ENCODE assay signal across 14 mouse cellular contexts in the genomic region with DNA sequence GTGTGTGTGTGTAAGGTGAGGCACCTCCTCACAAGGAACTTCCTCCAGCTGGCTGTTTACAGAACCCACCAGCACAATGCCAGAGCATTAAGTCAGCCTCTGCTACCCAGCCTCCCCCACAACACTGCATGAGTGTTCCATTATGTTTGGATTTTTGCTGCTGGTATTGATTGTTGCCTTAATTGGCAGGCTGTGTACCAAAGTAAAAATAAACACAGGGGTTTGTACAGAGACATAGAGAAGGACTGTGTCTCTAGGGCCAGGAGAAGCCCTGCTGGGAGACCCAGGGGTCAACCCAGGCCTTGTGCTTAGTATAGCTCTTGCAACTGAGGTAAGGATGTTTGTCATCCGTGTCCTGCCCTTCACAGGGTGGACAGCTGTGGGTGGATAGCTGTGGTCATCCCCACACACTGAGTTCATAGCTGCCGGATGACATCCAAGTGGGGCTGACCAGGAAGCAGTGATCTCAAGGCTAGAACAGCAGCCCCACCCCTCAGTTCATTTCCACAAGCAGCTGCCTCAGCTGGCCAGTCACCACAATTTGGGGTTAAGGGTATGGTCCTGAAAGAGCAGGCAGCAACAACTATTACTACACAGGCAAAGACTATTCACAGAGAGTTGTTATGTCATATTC. TPM values are rescaled to one million over a fixed set of nuclear protein-coding genes. Genes with fewer than 3 reads are reported as not detected.
A peak's percentile ranks its signal among the peaks of the same experiment; 100 is the strongest.
DNase-seq lines count a peak whose midpoint lies in the region; ATAC-seq and TF ChIP-seq lines count a peak whose summit lies in the region.
"Had no signal": no experiment of that assay in that cellular context is flagged by ENCODE, and none has a peak within 500 bp of the region (broad histone marks: within the 10 kb centered on the region; RNA-seq: fewer than 3 reads in every experiment).

No protein-coding gene starts in this region.

- H3K27ac ChIP-seq in lung, embryonic 15.5 days: no peak overlapping the region
- H3K27ac ChIP-seq in stomach, postnatal 0 days (replicated peaks): no peak overlapping the region
- H3K27ac ChIP-seq: hindbrain, embryonic 12.5 days; midbrain, embryonic 13.5 days had no signal

- DNase-seq in cerebellum, adult 9-11 months: peak; percentile 50
- DNase-seq in cerebellum, postnatal 4 days (ENCODE audit: low spot score in 2 of 2): no peak
- DNase-seq in lung, adult 2 months: no peak
- DNase-seq in heart, postnatal 14 days: peak; percentile 33 to 46
- DNase-seq in stomach, postnatal 0 days (ENCODE audit: low spot score): no peak
- DNase-seq in kidney, postnatal 4 days: no peak
- no peak for DNase-seq in testis, postnatal 14 days (ENCODE audit: low spot score)
- DNase-seq: adrenal gland, postnatal 14 days; kidney, postnatal 10 days; right cerebral cortex, postnatal 14 days; thymus, adult 18-20 months had no signal

- no peak overlapping the region for H3K9ac ChIP-seq in lung, embryonic 15.5 days
- no peak overlapping the region for H3K9ac ChIP-seq in stomach, postnatal 0 days (ENCODE audit: low read length)
- H3K9ac ChIP-seq: hindbrain, embryonic 12.5 days had no signal

- 36% methylated on average over 2 of the region's 2 CpGs for WGBS in lung, embryonic 15.5 days
- 36% methylated on average over 2 of the region's 2 CpGs for WGBS in lung, adult 2 months
- 37% methylated on average over 2 of the region's 2 CpGs for WGBS in stomach, postnatal 0 days

- H3K9me3 ChIP-seq in lung, embryonic 15.5 days: no peaks in the 10 kb centered on the region
- no peaks in the 10 kb centered on the region for H3K9me3 ChIP-seq in stomach, postnatal 0 days (ENCODE audit: control insufficient read depth, low read length)
- H3K9me3 ChIP-seq: hindbrain, embryonic 12.5 days; midbrain, embryonic 13.5 days had no signal

- no peak for TF ChIP-seq POLR2A in lung, adult 2 months (IDR thresholded peaks at IDR 0.05; ENCODE audit: borderline replicate concordance, extremely low read depth, low read depth, low read length)

- TF ChIP-seq EP300 in stomach, postnatal 0 days (optimal IDR thresholded peaks at IDR 0.05): no peak

- H3K36me3 ChIP-seq in lung, embryonic 15.5 days: no peaks in the 10 kb centered on the region
- no peaks in the 10 kb centered on the region for H3K36me3 ChIP-seq in stomach, postnatal 0 days (ENCODE audit: control insufficient read depth, insufficient read depth, low read length)
- H3K36me3 ChIP-seq: hindbrain, embryonic 12.5 days; midbrain, embryonic 13.5 days had no signal

- no peak for ATAC-seq in lung, embryonic 15.5 days (ENCODE audit: borderline replicate concordance, extremely low read depth, low FRiP score, low TSS enrichment)
- peak; percentile 6 for ATAC-seq in stomach, postnatal 0 days (ENCODE audit: low FRiP score, low TSS enrichment)
- ATAC-seq: midbrain, embryonic 13.5 days had no signal

- no peak overlapping the region for H3K4me3 ChIP-seq in lung, embryonic 15.5 days
- no peak overlapping the region for H3K4me3 ChIP-seq in lung, adult 2 months (replicated peaks; ENCODE audit: extremely low read depth, low read depth, low read length)
- H3K4me3 ChIP-seq in stomach, postnatal 0 days (ENCODE audit: low read depth, low read length): no peak overlapping the region

- intact Hi-C loops in heart, postnatal 14 days (cut with DNase I): loop anchor here (2.0 kb wide), 1 partner anchor 25 kb away; a partner anchor contains a TSS

- no peak for TF ChIP-seq CTCF in lung, adult 2 months (IDR thresholded peaks at IDR 0.05; ENCODE audit: insufficient read depth, low read length)
- no peak for TF ChIP-seq CTCF in stomach, postnatal 0 days (IDR thresholded peaks at IDR 0.05; ENCODE audit: low read depth)

- no peaks in the 10 kb centered on the region for H3K27me3 ChIP-seq in lung, embryonic 15.5 days
- H3K27me3 ChIP-seq in stomach, postnatal 0 days (ENCODE audit: control insufficient read depth, insufficient read depth, low read length): no peaks in the 10 kb centered on the region

- H3K4me1 ChIP-seq in lung, embryonic 15.5 days: peaks cover 43% of the 10 kb centered on the region
- peaks cover 14% of the 10 kb centered on the region for H3K4me1 ChIP-seq in lung, adult 2 months (ENCODE audit: control insufficient read depth, insufficient read depth, low read length)
- H3K4me1 ChIP-seq in stomach, postnatal 0 days (replicated peaks; ENCODE audit: control insufficient read depth, insufficient read depth): peaks cover 16% of the 10 kb centered on the region

- 0 out of 2 replicates have a peak overlapping the region, but pooled peaks have one; percentile 86 for H3K4me2 ChIP-seq in lung, embryonic 15.5 days
- no peak overlapping the region for H3K4me2 ChIP-seq in stomach, postnatal 0 days (replicated peaks; ENCODE audit: low read depth)

RNA-seq across cellular contexts. Expression of a gene that starts 1.5 kb away (rescaled TPM):
- polyA plus RNA-seq in lung, embryonic 15.5 days (2015; fragmentation: Nextera tagmentation; extraction: Ambion mirVana): 10.8 and 12.5 TPM in 2 replicates
- 5.6 and 5.9 TPM in 2 replicates for polyA plus RNA-seq in lung, adult 2 months (2012; rRNA removed)
- 1 to 10 TPM; 3.4 to 4.1 TPM for total RNA-seq in heart, postnatal 14 days (2021)
- 18.2 and 19.1 TPM in 2 replicates for polyA plus RNA-seq in stomach, postnatal 0 days (2015; fragmentation: Nextera tagmentation; extraction: Ambion mirVana)

RNA-seq across cellular contexts. Expression of a gene that starts 24.9 kb away (rescaled TPM):
- 47.0 and 49.5 TPM in 2 replicates for polyA plus RNA-seq in lung, embryonic 15.5 days (2015; fragmentation: Nextera tagmentation; extraction: Ambion mirVana)
- polyA plus RNA-seq in lung, adult 2 months (2012; rRNA removed): 9.7 and 15.9 TPM in 2 replicates
- 10 to 100 TPM; 19.9 to 20.8 TPM for total RNA-seq in heart, postnatal 14 days (2021)
- 15.7 and 16.5 TPM in 2 replicates for polyA plus RNA-seq in stomach, postnatal 0 days (2015; fragmentation: Nextera tagmentation; extraction: Ambion mirVana)

RNA-seq across cellular contexts. Expression of a gene that starts 41.7 kb away (rescaled TPM):
- polyA plus RNA-seq in lung, embryonic 15.5 days (2015; fragmentation: Nextera tagmentation; extraction: Ambion mirVana): 3.2 TPM in 2 replicates
- 36.6 and 37.0 TPM in 2 replicates for polyA plus RNA-seq in lung, adult 2 months (2012; rRNA removed)
- 10 to 100 TPM; 12.9 to 15.6 TPM for total RNA-seq in heart, postnatal 14 days (2021)
- polyA plus RNA-seq in stomach, postnatal 0 days (2015; fragmentation: Nextera tagmentation; extraction: Ambion mirVana): 1.6 and 2.0 TPM in 2 replicates

Comparison
In these comparisons a context has a peak if more than half of its experiments do, and no peak if none do; other contexts are left out.
1. DNase-seq: peak in cerebellum, adult 9-11 months (single experiment) and heart, postnatal 14 days (2 of 2); none in cerebellum, postnatal 4 days (0 of 2), lung, adult 2 months (single experiment), stomach, postnatal 0 days (single experiment), kidney, postnatal 4 days (0 of 2) and testis, postnatal 14 days (single experiment).